Mouse (Mus musculus) C3H10T1/2 (cell line): ENCODE measurements around the gene Ccnq. TPM values are rescaled to one million over a fixed set of nuclear protein-coding genes. Genes with fewer than 3 reads are reported as not detected.

Source experiments
- polyA plus RNA-seq, 2 experiments: library from polyadenylated mRNA; unstranded; fragments of >200 nt; fragmentation: generic; extraction: Trizol; gene quantifications; one replicate each; pipeline ENCODE4 v1.2.1; 2012; ENCODE audit warnings: missing spikeins in 2 of 2

Ccnq gene
- 10 to 100 TPM; 22.7 to 43.2 TPM for polyA plus RNA-seq

DNA sequence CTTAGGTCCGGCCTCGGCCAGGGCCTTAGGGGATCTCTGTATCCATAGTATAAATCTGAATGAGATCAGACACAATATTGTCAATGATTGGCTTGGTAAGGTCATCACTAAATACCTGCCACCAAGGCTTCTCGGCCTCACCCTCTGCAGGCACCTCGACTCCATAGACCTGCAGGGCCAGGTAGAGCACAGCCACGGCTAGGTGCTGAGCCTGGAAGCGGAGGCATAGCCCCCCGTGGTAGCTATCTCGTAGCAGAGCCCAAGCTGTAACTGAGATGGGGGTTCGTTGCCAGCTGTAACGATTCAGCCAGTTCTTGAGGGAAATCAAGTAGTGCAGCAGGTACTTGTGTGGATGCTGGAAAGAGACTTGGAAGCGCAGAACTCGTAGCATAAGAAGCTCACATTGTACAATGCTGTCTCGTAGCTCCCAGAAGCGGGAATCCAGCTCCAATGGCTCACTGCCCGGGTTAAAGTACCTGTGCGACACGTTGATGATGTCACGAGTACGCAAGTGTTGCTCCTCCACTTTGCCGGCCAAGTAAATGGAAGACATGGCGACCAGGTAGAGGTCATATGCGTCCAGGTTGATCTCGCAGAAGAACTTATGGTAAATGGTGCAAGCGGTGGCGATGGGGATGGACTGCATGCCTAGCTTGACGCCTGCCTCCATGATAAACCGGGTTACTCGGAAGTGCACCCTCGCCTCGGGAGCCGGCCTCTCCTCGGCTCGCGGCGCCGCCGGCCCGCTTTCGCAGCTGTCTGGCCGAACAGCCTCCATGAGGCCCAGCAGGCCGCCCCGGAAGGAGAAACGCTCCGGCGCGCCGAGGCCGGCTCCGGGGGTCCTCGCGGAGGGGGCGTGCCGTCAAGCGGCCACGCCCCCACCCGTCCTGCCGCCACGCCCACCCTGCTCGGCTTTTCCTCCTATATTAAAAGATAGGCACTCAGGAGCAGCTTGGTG, at the start of gene Ccnq:
Gene Ccnq, minus strand, starts transcription at position 845 of the 958 bp plus-strand sequence.

Other genes starting within 250 kb of the Ccnq start
- gene Sebox, start 248.3 kb downstream of the Ccnq start, polyA plus RNA-seq, result not detected
- gene Tmem199, start 239.6 kb downstream of the Ccnq start, polyA plus RNA-seq, result 10 to 100 TPM; 10.3 to 14.8 TPM
- 100 to 1,000 TPM in 1 of 2 experiments, 10 to 100 TPM in 1; 95.3 to 100 TPM for gene Poldip2, start 239.5 kb downstream of the Ccnq start, polyA plus RNA-seq
- gene Tnfaip1, start 215.4 kb downstream of the Ccnq start, polyA plus RNA-seq, result 10 to 100 TPM; 42.0 to 44.5 TPM
- gene Ift20, start 215.4 kb downstream of the Ccnq start, polyA plus RNA-seq, result 10 to 100 TPM; 13.1 to 95.5 TPM
- 100 to 1,000 TPM in 1 of 2 experiments, 10 to 100 TPM in 1; 50.5 to 224 TPM for gene Tmem97, start 201.0 kb downstream of the Ccnq start, polyA plus RNA-seq
- 1 to 10 TPM in 1 of 2 experiments, under 1 TPM in 1; 0.77 to 2.7 TPM for gene Nlk, start 54.4 kb downstream of the Ccnq start, polyA plus RNA-seq
- gene Lyrm9, start 74.9 kb upstream of the Ccnq start, polyA plus RNA-seq, result 10 to 100 TPM in 1 of 2 experiments, 1 to 10 TPM in 1; 6.3 to 11.7 TPM
- not detected for gene Nos2, start 169.1 kb upstream of the Ccnq start, polyA plus RNA-seq
- gene Lgals9, start 233.2 kb upstream of the Ccnq start, polyA plus RNA-seq, result 100 to 1,000 TPM in 1 of 2 experiments, 10 to 100 TPM in 1; 26.2 to 151 TPM